Mouse (Mus musculus) small intestine, adult 2 months (tissue): ENCODE data around the gene Abca12.

Experiments used
- CTCF ChIP-seq: fragments of 200-500 bp; IDR thresholded peaks from 2 replicates; pipeline ENCODE4 v1.5.1; 2012; ENCODE audit warnings: low read depth, mild to moderate bottlenecking, control low read depth, inconsistent platforms, low read length, moderate library complexity, mixed read lengths; ENCODE audit not compliant: insufficient replicate concordance, insufficient read length; ENCODE audit errors: extremely low read depth
- POLR2A ChIP-seq: fragments of 200-500 bp; IDR thresholded peaks from 2 replicates; pipeline ENCODE4 v1.6.1; 2012; ENCODE audit warnings: low read depth, mild to moderate bottlenecking, control low read depth, inconsistent platforms, low read length, moderate library complexity

DNA sequence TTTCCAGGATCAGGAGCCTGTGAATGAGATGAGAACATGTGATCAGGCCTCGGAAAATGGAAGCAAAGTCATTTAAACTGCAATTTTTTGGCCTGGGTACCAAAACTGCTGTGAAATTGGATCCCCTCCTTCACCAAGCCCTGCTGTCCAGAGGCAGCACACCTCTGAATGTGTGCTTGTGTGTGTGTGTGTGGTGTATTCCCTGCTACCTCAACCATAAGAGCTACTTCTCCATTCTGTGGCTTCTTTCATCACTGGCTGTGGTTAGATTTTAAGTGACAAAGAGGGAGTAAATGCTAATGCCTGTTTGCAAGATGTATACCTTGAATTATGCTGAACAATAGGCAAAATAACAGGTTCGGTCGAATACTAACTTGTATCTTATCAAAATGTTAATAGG, 84.4 kb downstream of the Abca12 start:
- TF ChIP-seq CTCF: no peak
- TF ChIP-seq POLR2A: no peak
